Mouse (Mus musculus) adipose tissue, adult 10 weeks (tissue): ENCODE measurements around the gene Pafah1b2. TPM values are rescaled to one million over a fixed set of nuclear protein-coding genes. Genes with fewer than 3 reads are reported as not detected.

Experiments used
- polyA plus RNA-seq: library from polyadenylated mRNA; stranded (reverse); fragments of 350-450 nt; fragmentation: Illumina TruSeq; extraction: RNeasy Lipid Tissue Mini Kit (QIAGEN cat#74804); gene quantifications from one replicate; pipeline ENCODE4 v1.2.3, GENCODE M21; 2014; ENCODE audit warnings: low read depth, low replicate concordance

Gene Pafah1b2
- 48.7 TPM for polyA plus RNA-seq

DNA sequence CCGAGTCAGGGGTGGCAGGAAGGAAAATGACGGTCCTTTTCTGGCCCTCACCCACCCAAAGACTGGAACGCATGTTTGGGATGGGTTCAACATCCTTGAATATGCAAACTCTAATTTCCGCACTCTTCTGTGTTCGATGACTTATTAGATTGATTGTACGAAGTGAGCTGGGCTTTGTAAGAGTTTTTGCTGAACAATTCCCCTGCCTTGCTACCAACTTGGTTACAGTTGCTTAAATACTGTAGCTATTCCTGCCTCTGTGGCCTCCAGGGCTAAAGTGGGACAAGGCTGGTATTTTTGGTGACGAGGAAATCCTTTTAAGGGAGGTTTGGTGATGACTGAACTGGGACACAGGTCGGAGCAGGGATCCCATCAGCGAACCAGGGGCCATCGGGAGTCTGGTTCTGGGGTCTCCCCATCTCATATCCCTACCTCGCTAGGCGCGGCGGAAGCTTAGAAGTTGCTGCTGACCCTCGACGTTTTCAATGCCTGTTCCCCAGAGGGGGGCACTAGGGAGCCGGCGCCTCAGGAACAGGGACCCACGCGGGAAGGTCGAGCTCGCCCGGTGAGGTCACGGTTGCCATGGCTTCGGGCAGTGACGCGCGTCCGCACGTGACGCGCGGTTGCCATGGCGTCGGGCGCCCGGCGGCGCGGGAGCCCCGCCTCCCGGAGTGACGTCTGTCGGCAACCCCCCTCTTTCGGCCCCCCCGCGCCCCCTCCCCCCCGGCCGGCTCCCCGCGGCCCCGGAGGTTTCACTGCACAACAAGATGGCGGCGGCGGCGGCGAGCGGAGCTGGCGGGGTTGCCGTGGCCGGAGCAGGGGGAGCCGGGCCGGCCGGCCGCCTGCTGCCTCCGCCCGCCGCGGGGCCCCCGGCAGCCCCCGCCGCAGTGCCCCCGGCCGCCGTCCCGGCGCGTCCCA is at the start of gene Pafah1b2, which contains the start of gene Sik3:
Gene Pafah1b2 (minus strand): TSS at position 600 of the 918 bp plus-strand sequence.
Gene Sik3 (plus strand): TSS at position 730 of the 918 bp plus-strand sequence.

DNA sequence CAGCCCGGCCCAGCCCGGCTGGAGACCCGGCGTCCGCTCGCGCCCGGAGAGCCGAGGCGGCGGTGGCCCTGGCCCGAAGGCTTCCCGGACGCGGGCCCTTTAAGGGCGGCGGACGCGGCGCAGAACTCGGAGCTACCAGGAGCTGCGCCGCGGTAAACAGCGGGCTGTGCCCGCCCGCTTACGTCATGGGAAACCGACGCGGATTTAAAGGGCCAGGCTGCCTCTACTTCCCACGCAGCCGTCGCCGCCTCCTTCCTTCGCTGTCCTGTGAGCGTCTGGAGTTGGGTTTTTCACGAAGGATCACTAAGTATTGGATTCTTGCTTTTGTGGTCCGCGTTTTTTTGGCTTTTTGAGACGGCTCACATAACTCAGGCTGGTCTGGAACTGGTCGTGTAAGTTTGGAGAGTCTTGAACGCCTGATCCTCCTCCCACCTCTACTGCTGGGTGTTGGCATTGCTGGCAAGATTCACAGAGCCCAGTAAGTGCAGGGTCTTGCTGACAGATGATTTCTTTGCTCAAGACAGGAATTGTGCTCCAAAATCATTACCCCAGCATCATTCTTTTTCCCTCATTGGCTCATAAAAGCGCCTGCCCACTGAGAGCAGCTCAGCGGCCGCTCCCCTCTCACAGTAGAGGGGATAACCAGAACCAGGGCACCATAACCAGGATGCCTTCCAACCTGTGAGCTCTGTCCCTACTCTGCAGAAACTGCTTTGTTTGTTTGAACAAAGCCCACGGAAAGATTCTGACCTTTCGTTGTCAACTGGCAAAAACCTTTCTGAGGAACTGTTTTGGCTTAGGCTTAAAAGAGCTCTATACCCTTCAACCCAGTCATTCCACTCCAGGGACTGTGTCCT is 57.2 kb downstream of the Pafah1b2 start, which contains the start of gene Sidt2:
Gene Sidt2 (minus strand): TSS at position 152 of the 857 bp plus-strand sequence.

DNA sequence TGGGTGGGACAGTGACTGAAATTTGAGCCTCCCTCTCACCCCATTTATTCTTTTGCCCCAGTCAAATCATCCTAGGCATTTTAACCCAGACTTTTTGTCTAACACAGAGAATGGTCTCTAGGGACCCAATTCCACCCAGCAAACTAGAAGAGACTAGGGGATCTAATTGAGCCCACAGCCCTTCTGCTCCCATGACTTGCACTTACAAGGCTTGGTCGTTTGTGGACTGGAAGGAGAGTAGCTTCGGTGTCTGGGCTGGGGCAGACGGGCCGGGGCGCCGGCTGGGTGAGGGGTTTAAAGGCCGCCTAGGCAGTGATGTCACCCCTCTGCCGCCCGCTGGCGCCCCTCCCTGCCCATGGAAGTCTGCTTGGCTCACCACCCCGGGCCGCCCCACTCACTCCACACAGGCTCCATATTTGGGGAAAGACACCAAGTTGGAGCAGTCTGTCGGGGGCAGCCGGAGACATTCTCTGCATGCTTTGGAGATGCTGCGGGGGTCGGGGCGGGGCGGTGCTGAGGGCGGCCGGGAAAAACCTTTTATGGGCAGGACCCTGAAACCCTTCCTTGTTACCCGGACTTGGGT is 76.8 kb downstream of the Pafah1b2 start, which contains the start of gene Tagln:
Gene Tagln (minus strand): TSS at position 431 of the 583 bp plus-strand sequence.

Other genes with a start within 250 kb of the Pafah1b2 start
- 27.6 TPM for gene Cep164, start 184.0 kb downstream of the Pafah1b2 start, polyA plus RNA-seq
- 15.7 TPM for gene Bace1, start 174.1 kb downstream of the Pafah1b2 start, polyA plus RNA-seq
- gene Pcsk7, start 106.2 kb downstream of the Pafah1b2 start, polyA plus RNA-seq: 26.4 TPM
- gene Rnf214, start 105.8 kb downstream of the Pafah1b2 start, polyA plus RNA-seq: 19.1 TPM
- 199 TPM for gene Tagln, start 76.6 kb downstream of the Pafah1b2 start, polyA plus RNA-seq
- 142 TPM for gene Sidt2, start 57.4 kb downstream of the Pafah1b2 start, polyA plus RNA-seq
- gene Sik3, start 130 bp upstream of the Pafah1b2 start, polyA plus RNA-seq: 23.2 TPM
- gene Apoa1, start 215.9 kb upstream of the Pafah1b2 start, polyA plus RNA-seq: 1.2 TPM
- 5.3 TPM for gene Apoc3, start 222.9 kb upstream of the Pafah1b2 start, polyA plus RNA-seq
- not detected for gene Apoa4, start 228.0 kb upstream of the Pafah1b2 start, polyA plus RNA-seq